Mouse (Mus musculus) testis, postnatal 14 days (tissue): ENCODE measurements around the gene Tbpl1.

Experiments used
- DNase-seq: peaks from one replicate; pipeline ENCODE4 v3.0.0; 2021; ENCODE audit warnings: low spot score

Gene Tbpl1

DNA sequence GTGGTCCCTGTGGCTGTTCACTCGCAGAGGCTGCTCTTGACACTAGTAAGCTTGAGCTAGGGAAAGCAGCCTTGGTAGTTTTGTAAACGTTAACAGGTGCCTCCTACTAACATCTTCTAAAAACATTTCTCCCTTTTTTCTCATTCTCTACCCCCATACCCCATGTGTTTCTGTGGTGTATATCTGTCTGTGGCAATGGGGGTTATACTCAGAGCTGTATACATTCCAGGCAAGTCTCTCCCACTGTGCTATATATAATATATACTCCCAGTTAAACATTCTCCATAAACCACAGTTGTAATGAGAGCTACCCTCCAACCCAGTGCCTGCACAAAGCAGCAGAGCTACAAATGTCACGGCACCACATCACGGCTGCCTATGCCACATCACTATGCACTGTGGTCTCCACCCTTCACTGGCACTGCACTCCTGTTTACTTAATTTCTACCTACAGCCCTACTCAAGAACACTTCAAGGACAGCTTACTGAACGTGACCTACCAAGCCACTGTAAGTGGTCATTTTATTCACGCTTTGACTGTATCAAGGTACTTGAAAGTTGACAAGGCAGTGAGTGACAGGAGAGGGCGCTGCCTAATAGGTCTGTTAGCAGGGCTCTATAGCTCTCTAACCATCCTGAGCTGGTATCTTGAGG is 23.4 kb downstream of the Tbpl1 start:
- DNase-seq = no peak

DNA sequence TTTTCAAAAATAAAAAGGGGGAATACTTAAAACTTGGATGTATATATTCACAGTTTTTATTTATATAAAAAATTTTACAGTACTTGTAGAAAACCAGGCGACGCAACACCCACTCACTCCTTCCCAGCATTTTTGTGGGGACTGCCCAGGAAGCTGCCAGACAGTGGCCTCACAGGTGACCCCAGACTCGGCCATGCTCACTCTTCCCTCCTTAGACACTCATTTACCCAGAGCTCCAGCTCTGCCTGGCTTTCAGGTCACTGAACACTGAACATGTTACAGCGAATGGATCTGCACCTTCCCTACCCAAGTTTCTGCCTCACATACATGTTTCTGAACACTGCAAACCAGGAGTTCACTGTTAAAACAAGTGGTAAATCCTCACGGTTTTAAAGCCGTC is 27.9 kb downstream of the Tbpl1 start:
- no peak for DNase-seq

GRCm38 (mm10) chr10:22701485-22702315 is 30.0 kb downstream of the Tbpl1 start:
- no peak for DNase-seq

DNA sequence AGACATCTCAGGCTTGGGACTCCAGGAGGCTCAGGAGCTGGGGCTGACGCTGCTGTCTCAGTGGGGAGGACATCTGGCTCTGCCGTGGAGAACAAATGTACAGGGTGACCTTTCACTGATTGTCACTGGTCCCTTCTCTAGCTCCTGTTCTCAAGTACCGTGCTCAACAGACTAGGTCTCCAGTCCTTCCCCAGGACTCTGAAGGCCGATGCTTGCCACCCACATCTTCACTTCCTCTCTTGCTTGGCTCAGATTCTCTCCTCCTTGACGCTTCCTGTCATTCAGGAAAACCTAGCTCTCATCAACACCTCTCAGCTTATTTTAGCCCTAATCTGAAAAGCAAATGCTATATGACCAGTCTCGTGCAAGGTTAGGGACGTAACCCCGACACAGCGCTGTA is 31.0 kb downstream of the Tbpl1 start:
- DNase-seq = no peak

- DNase-seq = no peak
Observed at GRCm38 (mm10) chr10:22699487-22700335, 32.0 kb downstream of the Tbpl1 start.

DNA sequence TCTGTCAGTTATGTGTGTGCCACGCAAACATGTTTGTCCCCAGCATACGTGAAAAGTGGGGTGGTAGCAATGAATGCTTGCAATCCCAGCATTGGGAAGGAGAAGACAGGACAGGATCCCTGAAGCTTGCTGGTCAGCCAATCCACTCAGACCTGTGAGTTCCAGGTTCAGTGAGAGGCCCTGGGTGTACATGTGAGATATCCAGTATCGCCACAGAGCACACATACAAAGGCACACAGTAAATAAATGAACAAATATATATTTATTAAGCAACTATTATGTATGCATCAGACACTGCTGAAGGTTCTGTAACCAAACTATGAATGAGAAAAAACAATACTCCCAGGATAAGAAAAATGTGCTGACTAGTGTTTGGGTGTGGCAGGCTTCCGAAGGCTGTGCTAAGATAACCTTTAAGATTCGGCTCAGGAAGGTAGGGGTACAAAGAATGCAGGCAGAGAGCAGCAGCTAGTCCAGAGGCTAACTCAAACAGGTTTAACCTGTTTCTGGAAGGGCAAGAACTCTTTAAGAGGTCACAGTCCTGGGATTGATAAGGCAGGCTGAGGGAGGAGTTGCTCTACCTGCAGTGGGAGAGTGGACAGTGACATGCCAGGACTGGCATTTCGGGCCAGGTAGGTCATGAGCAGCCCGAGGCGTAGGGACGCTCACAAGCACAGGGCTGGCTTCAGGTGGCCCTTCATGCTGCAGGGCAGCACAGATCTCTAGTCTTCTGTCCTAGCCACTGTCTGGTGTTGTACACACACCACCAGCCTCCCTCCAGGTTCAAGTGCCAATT is 33.4 kb downstream of the Tbpl1 start:
- no peak for DNase-seq

DNA sequence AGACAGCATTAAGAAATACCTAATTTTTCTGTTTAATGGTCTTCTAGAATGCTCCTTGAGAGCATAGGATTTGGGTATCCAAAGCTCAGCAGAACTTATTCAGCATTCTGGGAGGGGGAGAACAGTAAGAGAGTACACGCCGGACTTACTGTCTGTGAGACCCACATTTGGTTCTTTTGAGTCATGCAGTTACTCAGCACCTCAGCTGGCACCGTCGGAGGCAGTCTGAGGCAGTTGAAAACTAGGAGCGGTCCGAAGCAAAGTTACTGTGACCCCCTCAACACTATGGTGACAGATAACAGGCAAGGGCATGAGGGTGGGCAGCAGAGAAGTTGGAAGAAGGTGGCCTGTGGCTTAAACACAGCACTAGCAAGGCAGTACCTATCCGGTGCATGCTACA is 34.9 kb downstream of the Tbpl1 start:
- DNase-seq = no peak

- DNase-seq = no peak
Observed at GRCm38 (mm10) chr10:22696236-22696635, 35.5 kb downstream of the Tbpl1 start.

GRCm38 (mm10) chr10:22675848-22676630 is 55.7 kb downstream of the Tbpl1 start:
- no peak for DNase-seq

GRCm38 (mm10) chr10:22674176-22674575 is 57.6 kb downstream of the Tbpl1 start:
- DNase-seq = no peak

GRCm38 (mm10) chr10:22668509-22668908 is 63.2 kb downstream of the Tbpl1 start:
- DNase-seq = no peak

GRCm38 (mm10) chr10:22660286-22661000 is 71.3 kb downstream of the Tbpl1 start:
- DNase-seq = no peak

DNA sequence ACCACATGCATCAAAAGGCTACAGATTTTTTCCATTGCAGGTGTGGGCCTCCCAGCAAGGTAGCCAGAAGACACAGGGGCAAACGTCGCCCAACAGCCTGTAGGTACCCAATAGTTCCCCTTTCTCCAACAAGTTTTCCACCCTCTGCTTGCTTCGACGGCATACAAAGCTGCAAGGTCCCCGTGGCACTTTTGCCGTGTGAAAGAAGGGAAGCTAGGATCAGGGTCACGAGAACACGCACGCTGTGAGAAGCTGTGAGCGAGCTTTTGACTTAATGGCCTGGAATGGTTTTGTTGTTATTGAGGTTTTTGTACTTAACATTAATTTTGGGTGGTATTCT is 72.4 kb downstream of the Tbpl1 start:
- DNase-seq = no peak

DNA sequence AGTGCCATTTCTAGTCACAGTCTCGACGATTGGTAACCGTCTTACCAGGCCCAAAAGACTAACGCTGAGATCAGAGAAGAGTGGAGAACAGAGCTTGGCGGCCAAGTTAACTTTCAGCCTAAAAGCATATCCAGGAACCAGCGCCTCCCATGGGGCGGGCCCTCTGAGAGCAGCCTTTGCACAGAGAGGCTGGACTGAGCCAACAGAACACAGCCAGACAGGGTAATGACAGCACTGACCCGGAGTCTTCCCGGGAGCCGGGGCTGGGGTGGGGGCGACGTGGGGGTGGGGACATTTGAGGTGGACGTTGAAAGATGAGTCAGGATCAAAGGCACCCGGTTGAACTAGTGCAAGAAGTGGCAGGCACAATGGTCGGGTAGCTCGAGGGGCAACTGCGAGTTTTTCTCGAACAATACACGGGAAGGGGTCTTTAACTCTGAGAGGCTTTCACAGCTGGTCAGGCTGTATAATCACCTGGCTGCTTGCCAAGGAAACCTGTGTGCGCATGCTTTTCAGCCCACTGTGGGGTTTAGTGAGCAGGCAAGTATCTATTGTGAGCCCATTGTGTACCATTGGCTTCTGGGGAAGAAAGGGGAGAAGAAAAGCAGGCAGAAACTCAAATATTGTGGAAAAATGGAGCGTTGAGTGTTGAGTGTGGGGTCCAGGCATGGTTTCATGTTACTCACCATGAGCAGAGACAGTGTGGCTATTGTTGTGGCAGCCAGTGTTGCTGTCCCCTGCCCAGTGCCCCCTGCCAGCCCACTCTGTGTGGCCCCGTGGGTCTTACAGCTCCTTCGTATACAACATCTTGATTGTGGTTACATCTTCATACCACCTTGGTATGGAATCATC is 73.0 kb downstream of the Tbpl1 start:
- no peak for DNase-seq
